Mouse (Mus musculus) heart, postnatal 0 days (tissue): ENCODE data around the gene Cct7.

Experiments used
- CTCF ChIP-seq: IDR thresholded peaks from 2 replicates; pipeline ENCODE4 v1.5.1; 2016; ENCODE audit warnings: antibody characterized with exemption, control low read depth, low read depth
- EP300 ChIP-seq: IDR thresholded peaks from 2 replicates; pipeline ENCODE4 v1.6.1; 2016; ENCODE audit warnings: antibody characterized with exemption, low read depth

GRCm38 (mm10) chr6:85496976-85497375 lies 45.7 kb downstream of the Cct7 start:
- TF ChIP-seq CTCF = no peak
- TF ChIP-seq EP300 = no peak
